Mouse (Mus musculus): Measurements from ENCODE around the gene Sectm1a.
"Not testable (repeated sequence)": the region's sequence is repeated elsewhere in the genome, so short reads cannot be mapped to it uniquely, and the experiment has no call there.

Gene Sectm1a

DNA sequence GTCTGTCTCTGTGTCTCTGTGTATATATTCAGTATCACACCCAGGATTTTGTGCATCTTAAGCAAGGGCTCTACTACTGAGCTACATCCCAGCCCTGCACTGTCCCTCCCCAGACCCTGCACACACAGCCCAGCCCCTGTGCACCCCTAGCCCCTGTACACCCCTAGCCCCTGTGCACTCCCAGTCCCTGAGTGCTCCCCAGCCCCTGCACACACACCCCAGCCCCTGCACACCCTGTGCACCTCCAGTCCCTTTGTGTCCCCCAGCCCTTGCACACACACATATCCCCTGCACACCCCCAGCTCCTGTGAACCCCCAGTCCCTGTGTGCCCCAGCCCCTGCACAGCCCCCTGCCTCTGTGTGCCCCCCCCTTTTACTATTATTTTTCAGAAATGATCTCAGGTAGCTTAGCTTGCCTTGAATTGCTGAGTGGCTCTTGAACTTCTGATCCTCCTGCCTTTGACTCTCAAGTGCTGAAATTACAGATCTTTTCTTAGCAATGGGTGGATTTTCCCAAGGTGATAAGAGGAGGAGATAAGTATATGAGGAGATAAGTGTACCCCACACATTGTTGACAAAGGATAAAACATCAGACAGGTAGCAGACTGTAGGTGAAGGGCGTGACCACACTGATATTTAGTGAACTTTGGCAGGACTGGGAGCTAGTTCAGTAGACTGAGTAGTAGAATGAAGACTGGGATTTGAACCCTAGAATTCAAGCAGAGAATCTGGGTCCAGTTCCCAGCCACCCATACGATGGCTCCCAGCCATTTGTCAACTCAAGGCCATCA lies 8.9 kb upstream of the Sectm1a start:
- in situ Hi-C loops (cut with MboI, MseI): no loop called here

DNA sequence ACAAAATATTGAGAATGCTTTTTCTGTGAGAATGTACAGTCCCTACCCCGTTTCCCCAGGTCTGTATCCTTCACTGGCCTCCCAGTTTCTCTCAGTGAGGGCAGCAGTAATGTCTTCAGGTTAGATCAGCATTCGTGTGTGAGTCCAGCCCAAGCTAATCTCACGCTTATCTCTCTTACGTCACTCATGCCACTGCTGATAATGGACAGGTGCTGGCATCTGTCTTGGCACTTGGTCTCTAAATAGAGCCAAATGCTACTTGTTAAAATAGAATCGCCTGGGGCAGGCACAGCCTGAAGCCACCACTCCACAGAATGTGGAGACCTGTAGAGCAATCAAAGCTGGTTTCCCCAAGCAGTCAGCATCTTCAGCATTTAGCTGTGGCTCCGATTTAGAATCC lies 8.0 kb upstream of the Sectm1a start:
- in situ Hi-C loops (cut with MboI, MseI): no loop called here

DNA sequence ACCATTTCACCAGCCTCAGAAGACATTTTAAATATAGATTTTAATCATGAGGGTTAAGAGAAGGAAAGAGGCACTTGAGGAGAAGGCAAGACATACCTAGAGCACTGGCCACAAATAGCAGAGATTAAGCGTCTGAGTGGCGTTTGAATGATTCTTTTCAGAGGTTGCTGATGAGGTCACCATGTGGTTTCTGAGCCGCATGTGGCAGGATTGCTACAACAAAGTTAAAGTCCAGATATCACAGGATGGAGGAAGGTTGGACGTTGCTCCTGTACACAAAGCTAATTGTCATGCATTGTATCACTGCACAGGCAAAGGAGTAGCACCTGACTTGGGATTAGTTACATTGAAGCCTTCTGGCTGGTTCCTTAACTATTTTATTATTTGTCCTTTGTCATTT lies 5.3 kb upstream of the Sectm1a start:
- in situ Hi-C loops (cut with MboI, MseI): no loop called here

DNA sequence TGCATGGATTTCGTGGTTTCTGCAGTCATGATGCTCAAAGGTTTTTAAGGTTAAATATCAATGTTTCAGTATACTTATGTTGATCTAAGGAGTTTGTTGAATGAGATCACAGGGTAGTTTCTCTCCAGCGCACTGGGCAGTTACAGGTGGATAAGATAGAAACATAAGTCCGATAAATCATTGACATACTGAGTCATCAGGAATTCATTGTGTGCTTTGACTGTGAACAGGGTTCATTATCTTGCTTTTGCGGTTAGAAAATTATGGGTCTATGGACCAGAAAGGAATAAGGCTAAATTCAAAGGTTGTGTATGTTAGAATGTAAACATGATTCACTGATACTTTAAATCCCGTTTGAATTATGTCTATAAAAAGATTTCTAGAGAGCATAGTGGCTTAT lies 4.2 kb upstream of the Sectm1a start:
- in situ Hi-C loops (cut with MboI, MseI): no loop called here

DNA sequence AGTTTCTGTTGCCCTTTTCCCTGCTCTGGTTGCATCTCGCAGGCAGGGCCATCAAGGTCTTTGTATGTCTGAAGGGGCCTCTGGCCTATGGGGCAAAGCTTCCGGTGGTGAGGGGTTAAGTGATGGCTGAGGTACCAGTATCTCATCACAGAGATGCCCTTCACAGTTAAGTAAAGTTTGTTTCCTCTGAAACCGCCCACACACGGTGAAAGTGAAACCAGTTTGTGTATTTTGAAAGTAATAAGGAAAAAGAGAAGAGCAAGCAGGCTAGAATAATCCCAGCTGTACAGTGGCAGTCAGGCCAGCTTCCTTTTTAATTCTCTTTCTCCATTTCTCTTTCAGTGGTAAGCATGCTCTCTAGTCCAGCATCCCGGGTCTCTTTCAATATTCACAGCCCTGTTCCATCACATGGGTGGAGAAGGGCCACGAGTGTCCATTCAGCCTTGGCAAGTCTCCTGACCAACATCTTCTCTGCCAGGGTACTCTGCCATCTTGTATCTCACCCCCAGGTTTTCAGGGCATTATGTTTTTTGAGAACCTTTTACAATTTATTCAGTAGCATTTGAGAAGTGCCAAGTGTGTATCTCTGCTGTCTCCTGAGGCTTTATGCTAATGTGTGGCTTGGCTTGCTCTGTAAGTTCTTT lies 2.0 kb upstream of the Sectm1a start:
- in situ Hi-C loops (cut with MboI, MseI): no loop called here

DNA sequence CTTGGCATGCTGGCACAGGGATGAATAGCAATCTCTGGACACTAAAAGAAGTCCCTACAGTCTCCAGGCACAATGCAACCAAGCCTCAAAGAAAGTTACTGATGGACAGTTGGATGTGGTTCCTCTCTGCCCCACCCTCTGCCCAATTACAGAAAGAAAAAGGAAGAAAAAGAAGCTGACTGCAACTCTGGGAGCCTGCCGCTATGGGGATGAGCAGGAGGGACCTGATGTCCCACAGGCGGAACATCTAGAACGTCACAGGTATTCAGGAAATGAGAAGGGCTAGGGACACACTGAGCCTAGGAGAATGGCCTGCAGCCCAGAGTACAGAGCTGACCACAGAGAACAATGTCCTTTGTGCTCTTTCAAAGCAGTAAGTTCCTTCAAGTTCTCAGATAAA lies 1.2 kb upstream of the Sectm1a start:
- in situ Hi-C loops (cut with MboI, MseI): no loop called here

DNA sequence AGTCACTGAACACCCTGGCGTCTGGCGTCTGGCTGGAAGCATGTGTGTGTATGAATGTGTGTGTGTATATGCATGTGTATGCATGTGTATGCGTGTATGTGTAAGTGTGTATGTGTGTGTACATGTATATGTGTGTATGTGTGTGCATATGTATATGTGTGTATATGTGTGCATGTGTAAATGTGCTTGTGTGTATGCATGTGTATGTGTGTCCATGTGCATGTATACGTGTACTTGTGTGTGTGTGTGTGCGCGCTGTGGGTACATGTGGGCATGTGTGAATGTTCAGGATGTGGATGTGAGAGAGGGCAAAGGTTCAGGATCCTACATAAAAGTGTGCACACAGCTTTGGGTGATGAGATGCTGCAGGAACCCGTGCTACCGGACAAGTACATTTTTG lies 690 bp downstream of the Sectm1a start:
- in situ Hi-C loops (cut with MboI, MseI): no loop called here

DNA sequence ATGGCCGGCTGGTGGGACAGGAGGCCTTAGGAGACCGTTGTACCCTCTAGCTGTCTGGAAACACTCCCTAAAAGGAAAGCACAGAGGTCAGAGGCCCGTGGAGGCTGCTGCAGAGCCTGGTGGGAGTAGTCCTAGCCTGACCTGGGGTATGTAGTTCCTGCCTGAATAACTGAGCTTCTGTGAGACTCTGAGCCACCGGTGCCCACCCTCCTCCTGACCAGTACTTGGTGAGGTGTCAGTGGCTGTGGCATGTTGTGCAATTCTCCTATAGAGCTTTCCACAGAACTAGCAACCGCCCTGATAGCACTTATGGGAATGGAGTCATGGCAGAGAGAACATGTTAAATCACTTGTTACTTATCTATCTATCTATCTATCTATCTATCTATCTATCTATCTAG lies 5.4 kb downstream of the Sectm1a start:
- in situ Hi-C loops (cut with MboI, MseI): no loop called here

DNA sequence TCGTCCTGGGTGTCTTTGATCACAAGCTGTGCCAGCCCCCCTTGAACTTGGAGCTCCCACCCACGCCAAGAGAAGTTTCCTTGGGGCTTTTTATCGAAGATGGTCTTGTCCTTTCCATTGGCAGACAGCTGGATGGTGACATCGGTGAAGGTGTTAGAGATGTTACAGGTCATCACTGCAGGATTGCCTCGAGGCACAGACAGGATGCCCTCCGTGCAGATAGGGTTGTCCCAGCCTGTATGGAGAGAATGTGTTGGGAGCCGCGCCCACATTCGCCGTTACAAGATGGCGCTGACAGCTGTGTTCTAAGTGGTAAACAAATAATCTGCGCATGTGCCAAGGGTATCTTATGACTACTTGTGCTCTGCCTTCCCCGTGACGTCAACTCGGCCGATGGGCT lies 11.4 kb downstream of the Sectm1a start:
- in situ Hi-C loops (cut with MboI, MseI): not testable (repeated sequence)

DNA sequence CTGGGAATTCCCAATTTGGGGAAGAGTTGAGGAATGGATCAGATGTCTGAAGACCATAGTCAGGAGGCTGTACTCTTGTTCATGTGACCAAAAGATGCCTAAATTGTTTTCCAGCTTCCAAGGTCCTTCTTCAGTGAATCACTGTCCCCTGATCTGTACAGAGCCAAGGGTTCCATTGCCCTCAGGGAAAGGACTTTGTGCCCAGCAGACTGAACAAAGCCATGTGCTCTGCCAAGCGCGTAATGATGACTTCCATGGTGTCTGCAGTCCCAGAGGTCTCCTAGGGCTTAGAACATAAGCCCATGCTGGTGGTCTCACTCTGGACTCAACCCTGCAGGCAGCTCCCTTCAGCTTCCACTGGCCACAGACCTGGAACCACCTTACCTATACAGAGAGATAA lies 13.1 kb downstream of the Sectm1a start:
- in situ Hi-C loops (cut with MboI, MseI): no loop called here

DNA sequence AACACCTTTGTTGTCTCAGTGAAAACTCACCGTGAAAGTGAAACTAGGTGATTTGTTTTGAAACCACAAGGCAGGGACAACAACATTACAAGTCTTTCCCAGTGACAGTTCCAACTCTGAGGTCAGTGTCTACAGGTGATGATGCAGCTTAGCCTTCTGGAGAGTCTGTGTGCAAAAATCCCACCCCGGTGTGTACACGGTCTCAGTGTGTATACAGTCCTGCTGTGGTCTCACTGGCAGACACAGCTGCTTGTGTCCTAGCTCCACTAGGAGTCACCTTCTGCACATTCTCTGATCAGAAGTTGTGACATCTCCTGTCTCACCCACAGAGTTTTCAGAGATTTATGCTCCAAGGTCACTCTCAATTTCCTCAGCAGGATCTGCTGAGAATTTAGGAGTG lies 16.8 kb downstream of the Sectm1a start:
- in situ Hi-C loops (cut with MboI, MseI): no loop called here

DNA sequence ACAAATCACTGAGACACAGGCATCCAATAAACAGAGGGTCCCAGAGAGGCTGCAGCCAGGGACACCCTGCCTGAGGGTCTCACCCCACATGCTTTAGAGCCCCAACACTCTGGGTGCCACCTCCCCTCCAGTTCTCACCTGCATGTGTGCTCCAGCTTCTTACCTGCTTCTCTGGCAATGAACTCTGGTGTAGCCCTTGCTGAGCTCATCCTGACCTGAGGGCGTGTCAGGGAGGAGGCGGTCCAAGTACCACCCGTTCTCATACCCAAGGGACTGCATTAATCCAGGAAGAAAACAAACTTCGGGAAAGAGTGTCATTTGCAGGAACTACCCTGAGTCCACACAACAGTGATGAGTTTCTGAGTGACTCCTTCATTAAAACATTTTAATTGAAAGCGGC lies 17.6 kb downstream of the Sectm1a start, which contains the start of gene Sectm1b:
Gene Sectm1b, minus strand, starts transcription at position 191 of the 400 bp plus-strand sequence.
- in situ Hi-C loops (cut with MboI, MseI): no loop called here

DNA sequence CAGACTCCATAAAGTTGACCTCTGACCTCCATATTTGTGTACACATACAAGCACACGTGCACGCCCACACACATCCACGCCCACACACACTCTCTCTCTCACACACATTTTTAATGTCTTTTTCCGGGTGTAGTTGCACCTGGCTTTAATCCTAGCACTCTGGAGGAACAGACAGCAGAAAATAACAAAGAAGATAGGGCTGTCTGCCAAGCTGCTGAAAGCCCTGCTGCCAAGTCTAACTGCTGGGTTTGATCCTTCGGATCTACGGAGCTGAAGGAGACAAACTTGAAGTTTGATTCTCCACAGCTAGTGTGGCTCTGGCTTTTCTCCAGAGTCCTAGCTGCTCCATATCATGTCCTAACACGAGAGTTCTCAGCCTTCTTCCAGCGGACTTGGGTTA lies 19.4 kb downstream of the Sectm1a start:
- in situ Hi-C loops (cut with MboI, MseI): no loop called here

DNA sequence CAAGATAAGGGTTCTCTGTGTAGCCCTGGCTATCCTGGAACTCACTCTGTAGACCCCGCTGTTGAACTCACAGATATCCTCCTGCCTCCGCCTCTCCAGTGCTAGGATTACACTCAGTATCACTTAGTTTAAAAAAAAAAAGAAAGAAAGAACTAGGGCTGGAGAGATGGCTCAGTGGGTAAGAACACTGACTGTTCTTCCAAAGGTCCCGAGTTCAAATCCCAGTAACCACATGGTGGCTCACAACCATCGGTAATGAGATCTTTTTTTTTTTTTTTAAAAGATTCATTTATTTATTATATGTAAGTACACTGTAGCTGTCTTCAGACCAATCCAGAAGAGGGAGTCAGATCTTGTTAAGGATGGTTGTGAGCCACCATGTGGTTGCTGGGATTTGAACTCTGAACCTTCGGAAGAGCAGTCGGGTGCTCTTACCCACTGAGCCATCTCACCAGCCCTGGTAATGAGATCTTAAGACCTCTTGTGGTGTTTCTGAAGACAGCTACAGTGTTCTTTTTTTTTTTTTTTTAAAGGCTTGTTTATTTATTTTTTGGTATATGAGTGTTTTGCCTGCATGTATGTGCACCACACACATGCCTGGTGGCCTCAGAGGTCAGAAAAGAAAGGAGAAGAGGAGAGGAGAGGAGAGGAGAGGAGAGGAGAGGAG lies 20.5 kb downstream of the Sectm1a start:
- in situ Hi-C loops (cut with MboI, MseI): not testable (repeated sequence)

DNA sequence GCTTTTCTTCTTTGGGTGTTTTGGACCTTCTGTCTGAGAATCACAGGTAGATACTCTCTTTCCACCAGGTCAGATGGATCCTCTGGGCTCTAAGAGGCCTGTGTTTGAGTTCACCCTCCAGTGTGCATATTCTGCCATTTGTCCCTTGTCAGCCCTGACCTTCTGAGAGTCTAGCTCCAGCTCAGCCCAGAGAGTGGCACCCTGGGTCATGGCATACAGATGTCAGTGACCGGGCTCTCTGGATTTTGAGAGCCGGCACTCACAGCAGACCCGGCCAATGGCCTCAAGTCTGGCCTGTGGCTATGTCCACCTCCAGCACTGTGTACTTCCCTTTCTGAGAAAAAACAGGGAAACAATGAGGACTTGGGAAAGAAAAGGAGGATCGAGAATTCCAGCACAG lies 21.5 kb downstream of the Sectm1a start:
- in situ Hi-C loops (cut with MboI, MseI): no loop called here

DNA sequence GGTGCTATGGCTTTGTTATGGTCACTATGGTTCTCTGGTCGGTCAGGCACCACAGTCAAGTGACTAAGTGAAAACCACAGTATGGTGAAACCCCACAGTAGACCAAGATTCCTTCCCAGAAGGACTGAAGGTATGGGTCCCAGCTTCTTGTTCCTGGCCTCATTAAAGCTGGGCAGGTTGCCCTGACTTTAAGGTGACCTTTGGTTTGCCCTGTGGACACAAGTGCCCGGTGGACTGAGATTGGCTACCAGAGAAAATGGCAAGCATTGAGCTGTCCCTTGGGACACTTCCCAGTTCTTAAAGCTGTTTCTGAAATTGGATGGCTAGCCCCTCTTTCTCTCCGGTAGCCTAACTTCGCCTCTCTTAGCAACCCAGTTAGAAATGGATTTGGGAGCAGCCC lies 22.1 kb downstream of the Sectm1a start:
- in situ Hi-C loops (cut with MboI, MseI): no loop called here

DNA sequence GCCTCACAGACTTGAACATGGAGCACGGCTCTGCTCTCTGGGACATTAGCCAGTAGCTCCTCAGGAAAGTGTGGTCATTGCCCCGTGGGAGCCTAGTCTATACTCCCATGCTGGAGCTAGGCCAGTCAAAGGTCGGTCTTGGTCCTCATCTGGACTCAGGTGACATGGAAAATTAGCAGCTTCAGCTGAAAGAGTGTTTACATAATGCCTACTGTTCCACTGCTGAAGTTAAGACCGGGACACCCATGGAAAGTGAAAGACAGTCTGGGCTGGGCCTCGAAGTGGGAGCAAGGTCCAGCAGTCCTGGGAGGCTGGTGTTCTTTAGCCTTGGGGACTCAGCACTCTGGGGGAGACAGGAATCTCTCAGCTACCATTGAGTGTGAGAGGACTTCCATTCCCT lies 22.9 kb downstream of the Sectm1a start:
- in situ Hi-C loops (cut with MboI, MseI): no loop called here

DNA sequence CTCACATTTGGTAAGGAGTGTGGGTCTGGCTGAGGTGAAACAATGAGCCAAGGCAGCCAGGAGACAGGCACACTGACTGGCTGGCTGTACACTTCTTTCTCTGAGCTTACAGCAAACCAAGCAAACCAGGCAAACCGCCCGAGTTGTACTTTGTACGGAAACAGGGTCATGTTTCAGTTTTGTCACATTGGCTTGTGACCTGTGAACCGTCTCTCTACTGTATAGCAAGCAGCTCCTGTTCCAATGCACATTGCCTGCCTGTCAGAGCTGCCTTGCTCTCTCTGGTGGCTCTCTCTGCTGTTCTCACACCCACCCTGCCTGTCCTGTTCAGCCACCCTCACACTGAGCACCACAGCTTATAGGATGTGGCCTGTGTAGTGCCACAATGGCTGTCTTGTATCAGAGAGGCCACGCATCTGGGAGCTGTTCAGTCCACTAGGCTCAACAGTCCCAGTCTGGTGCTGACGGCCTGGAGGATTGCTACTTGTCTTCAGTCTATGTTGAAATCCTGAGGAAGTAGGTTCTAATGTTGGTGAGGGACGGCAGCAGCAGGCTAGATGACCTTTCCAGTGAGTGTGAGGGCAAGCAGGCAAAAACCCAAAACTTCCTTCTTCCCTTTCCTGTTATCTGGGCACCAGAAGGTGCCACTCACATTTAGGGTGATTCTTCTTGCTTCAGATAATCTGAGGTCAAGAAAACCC lies 24.3 kb downstream of the Sectm1a start:
- in situ Hi-C loops (cut with MboI, MseI): no loop called here

DNA sequence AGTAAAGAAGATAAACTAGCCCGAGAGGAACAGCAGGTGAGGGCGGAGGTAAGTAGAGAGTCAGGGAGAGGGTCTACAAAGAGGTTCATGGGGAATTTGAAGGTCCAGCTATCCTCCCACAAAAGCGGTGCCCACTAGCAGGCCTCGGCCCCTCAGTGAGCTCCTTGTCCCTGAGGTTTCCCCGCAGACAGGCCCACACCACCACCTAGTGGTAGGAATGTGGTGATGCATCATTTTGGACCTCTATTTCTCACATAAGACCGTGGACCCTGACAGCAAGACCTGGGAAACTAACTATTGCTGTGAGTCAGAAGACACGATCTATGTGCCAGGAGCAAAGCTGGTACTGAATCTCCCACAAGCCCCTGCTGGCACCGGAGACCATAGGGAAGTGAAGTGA lies 27.5 kb downstream of the Sectm1a start:
- in situ Hi-C loops (cut with MboI, MseI): no loop called here

DNA sequence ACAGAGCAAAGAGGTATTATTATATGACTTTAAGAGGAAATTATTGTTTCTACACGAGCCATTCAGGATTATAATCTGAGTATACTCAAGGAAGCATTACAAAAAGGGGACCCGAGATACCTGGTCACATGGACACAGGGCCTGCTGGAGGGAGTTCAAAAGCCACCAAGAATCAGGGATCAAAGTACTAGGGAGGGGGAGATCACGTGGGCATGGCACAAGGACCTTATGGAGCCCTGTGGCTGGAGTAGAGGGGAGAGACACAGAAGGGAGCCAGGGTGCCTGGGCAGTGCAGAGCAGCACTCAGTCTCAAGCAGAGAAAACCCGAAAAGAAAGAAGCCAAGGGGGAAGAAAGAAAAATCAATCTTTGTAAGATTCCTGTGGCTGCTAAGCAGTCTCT lies 28.6 kb downstream of the Sectm1a start:
- in situ Hi-C loops (cut with MboI, MseI): no loop called here

DNA sequence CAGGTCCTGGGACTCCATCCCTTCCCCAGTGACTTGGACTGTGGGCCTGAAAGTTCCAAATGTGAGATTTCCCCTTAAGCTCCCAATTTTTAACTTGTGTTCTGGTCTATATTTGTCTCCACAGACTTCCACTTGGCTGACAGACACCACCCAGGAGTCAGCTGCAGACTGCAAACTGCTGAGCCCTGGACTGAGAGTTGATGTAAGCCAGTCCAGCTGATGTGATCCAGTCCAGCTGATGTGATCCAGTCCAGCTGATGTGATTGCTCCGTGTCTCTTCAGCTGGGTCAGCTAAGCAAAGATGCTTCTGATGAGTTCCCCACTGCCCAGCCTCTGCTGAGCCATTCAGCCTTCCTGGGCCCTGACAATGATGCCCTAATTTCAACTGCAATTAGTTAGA lies 29.2 kb downstream of the Sectm1a start:
- in situ Hi-C loops (cut with MboI, MseI): no loop called here

DNA sequence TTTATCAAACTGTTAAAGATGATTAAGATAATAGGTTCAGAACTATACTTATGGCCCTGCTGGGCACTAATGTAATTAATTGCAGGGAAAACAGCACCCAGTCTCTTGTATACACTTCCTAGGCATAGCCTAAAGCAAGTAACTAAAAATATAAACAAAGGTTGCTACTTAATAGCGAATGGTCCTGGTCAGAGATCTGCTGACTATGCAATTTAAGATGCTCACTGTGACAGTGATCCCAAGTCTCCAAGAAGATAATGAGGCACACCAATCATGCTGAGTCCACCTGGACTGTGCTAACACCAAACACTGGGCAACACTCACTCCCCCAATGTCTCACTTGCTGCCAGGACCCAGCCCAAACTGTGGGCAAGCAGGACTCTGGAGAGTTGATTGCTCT lies 31.2 kb downstream of the Sectm1a start:
- in situ Hi-C loops (cut with MboI, MseI): no loop called here
